Mouse (Mus musculus) heart, adult 8-10 months (tissue): Measurements from ENCODE around the gene Slc25a45. TPM values are rescaled to one million over a fixed set of nuclear protein-coding genes. Genes with fewer than 3 reads are reported as not detected.

Experiments used
- DNase-seq: peaks from one replicate; pipeline ENCODE4 v3.0.0; 2022; ENCODE audit warnings: low spot score
- total RNA-seq, 4 experiments: library from RNA; stranded (reverse); gene quantifications; 2 replicates each; pipeline ENCODE4 v1.2.4; 2022

Slc25a45 gene
- total RNA-seq, 4 experiments from 2014 or later: 2.4 to 3.8 (median 2.8) TPM

GRCm38 (mm10) chr19:5840086-5840889, 37.3 kb upstream of the Slc25a45 start:
- no peak for DNase-seq

- no peak for DNase-seq
Measured at GRCm38 (mm10) chr19:5840890-5841388, 36.7 kb upstream of the Slc25a45 start.

- no peak for DNase-seq
Measured at GRCm38 (mm10) chr19:5841389-5841946, 36.1 kb upstream of the Slc25a45 start.

- DNase-seq: no peak
Measured at GRCm38 (mm10) chr19:5841999-5842784, 35.4 kb upstream of the Slc25a45 start.

GRCm38 (mm10) chr19:5842785-5843730, 34.5 kb upstream of the Slc25a45 start:
- DNase-seq: no peak

GRCm38 (mm10) chr19:5843781-5844691, 33.6 kb upstream of the Slc25a45 start:
- DNase-seq: no peak

- DNase-seq: no peak
Measured at GRCm38 (mm10) chr19:5844831-5845318, 32.7 kb upstream of the Slc25a45 start.

GRCm38 (mm10) chr19:5845319-5846135, 32.1 kb upstream of the Slc25a45 start:
- peak; percentile 99 for DNase-seq

GRCm38 (mm10) chr19:5846154-5846553, 31.5 kb upstream of the Slc25a45 start:
- DNase-seq: no peak

- peak; percentile 96 for DNase-seq
Measured at GRCm38 (mm10) chr19:5846557-5847305, 30.9 kb upstream of the Slc25a45 start.

GRCm38 (mm10) chr19:5847306-5847796, 30.3 kb upstream of the Slc25a45 start:
- no peak for DNase-seq

GRCm38 (mm10) chr19:5848032-5848825, 29.4 kb upstream of the Slc25a45 start:
- DNase-seq: peak; percentile 85

GRCm38 (mm10) chr19:5848826-5849672, 28.6 kb upstream of the Slc25a45 start:
- no peak for DNase-seq

GRCm38 (mm10) chr19:5849843-5850527, 27.6 kb upstream of the Slc25a45 start:
- peak; percentile 96 for DNase-seq

GRCm38 (mm10) chr19:5850860-5851259, 26.7 kb upstream of the Slc25a45 start:
- no peak for DNase-seq
